Mouse (Mus musculus): ENCODE measurements around the gene Gcgr. TPM values are rescaled to one million over a fixed set of nuclear protein-coding genes. Genes with fewer than 3 reads are reported as not detected.
A peak's percentile ranks its signal among the peaks of the same experiment; 100 is the strongest.

Gcgr gene
- total and polyA plus RNA-seq, 3 experiments, result 0.68 to 2.1 (median 0.73) TPM

GRCm38 (mm10) chr11:120541907-120542306 lies 11.4 kb downstream of the Gcgr start:
- TF ChIP-seq CTCF (IDR thresholded peaks at IDR 0.05) (peak; percentile 73), POLR2A (IDR thresholded peaks at IDR 0.05; ENCODE audit: insufficient read depth, low read depth, low read length) (no peak), EP300 (IDR thresholded peaks at IDR 0.05; ENCODE audit: insufficient read depth, low read depth, low read length) (peak; percentile 91)
- Histone ChIP-seq H3K4me3 (no peak overlapping the region), H3K36me3 (ENCODE audit: control insufficient read depth, insufficient read depth, low read length) (peaks cover 2% of the 10 kb centered on the region; the same call in 1 of the 2 replicates), H3K79me2 (replicated peaks; ENCODE audit: control insufficient read depth, insufficient read depth, low read length) (no peaks in the 10 kb centered on the region), H3K4me1 (ENCODE audit: control insufficient read depth, insufficient read depth, low read length) (peaks cover 18% of the 10 kb centered on the region), H3K27me3 (ENCODE audit: control insufficient read depth, insufficient read depth, low read length) (no peaks in the 10 kb centered on the region), H3K9ac (ENCODE audit: low read depth, low read length) (0 out of 2 replicates have a peak overlapping the region, but pooled peaks have one; percentile 19), H3K27ac (no peak overlapping the region; the same call in 1 of the 2 replicates)
- WGBS, result 29% methylated on average over 4 of the region's 4 CpGs
- DNase-seq, result peak; percentile 63 to 68
- intact Hi-C loops (cut with DNase I), result no loop called here

GRCm38 (mm10) chr11:120542376-120542775 lies 11.9 kb downstream of the Gcgr start:
- no peak for DNase-seq
- H3K36me3 ChIP-seq (ENCODE audit: control insufficient read depth, insufficient read depth, low read length), result peaks cover 2% of the 10 kb centered on the region; the same call in 1 of the 2 replicates
- intact Hi-C loops (cut with DNase I), result no loop called here
- no peak overlapping the region for H3K4me3 ChIP-seq
- H3K9ac ChIP-seq (ENCODE audit: low read depth, low read length), result peak overlapping the region; percentile 19; the same call in 1 of the 2 replicates
- 54% methylated on average over 6 of the region's 6 CpGs for WGBS
- no peaks in the 10 kb centered on the region for H3K27me3 ChIP-seq (ENCODE audit: control insufficient read depth, insufficient read depth, low read length)
- H3K4me1 ChIP-seq (ENCODE audit: control insufficient read depth, insufficient read depth, low read length), result peaks cover 18% of the 10 kb centered on the region
- H3K79me2 ChIP-seq (replicated peaks; ENCODE audit: control insufficient read depth, insufficient read depth, low read length), result no peaks in the 10 kb centered on the region
- H3K27ac ChIP-seq, result no peak overlapping the region; the same call in 1 of the 2 replicates
- TF ChIP-seq CTCF (IDR thresholded peaks at IDR 0.05), result no peak
- TF ChIP-seq EP300 (IDR thresholded peaks at IDR 0.05; ENCODE audit: insufficient read depth, low read depth, low read length), result no peak
- TF ChIP-seq POLR2A (IDR thresholded peaks at IDR 0.05; ENCODE audit: insufficient read depth, low read depth, low read length), result no peak

- Histone ChIP-seq H3K79me2 (replicated peaks; ENCODE audit: control insufficient read depth, insufficient read depth, low read length) (no peaks in the 10 kb centered on the region), H3K36me3 (ENCODE audit: control insufficient read depth, insufficient read depth, low read length) (peaks cover 2% of the 10 kb centered on the region; the same call in 1 of the 2 replicates), H3K27ac (no peak overlapping the region), H3K4me3 (no peak overlapping the region), H3K9ac (ENCODE audit: low read depth, low read length) (no peak overlapping the region), H3K4me1 (ENCODE audit: control insufficient read depth, insufficient read depth, low read length) (peaks cover 13% of the 10 kb centered on the region), H3K27me3 (ENCODE audit: control insufficient read depth, insufficient read depth, low read length) (no peaks in the 10 kb centered on the region)
- no peak for TF ChIP-seq POLR2A (IDR thresholded peaks at IDR 0.05; ENCODE audit: insufficient read depth, low read depth, low read length)
- TF ChIP-seq EP300 (IDR thresholded peaks at IDR 0.05; ENCODE audit: insufficient read depth, low read depth, low read length), result no peak
- no peak for TF ChIP-seq CTCF (IDR thresholded peaks at IDR 0.05)
- intact Hi-C loops (cut with DNase I), result loop anchor here (5.0 kb wide), 1 partner anchor 36 kb away; the partner anchor contains the start of gene Arhgdia
- DNase-seq, result no peak
- WGBS, result 92% methylated on average over 3 of the region's 3 CpGs
These were observed 15.5 kb downstream of the Gcgr start for GRCm38 (mm10) chr11:120545964-120546363.

GRCm38 (mm10) chr11:120547469-120547868 lies 17.0 kb downstream of the Gcgr start:
- no peak overlapping the region for H3K4me3 ChIP-seq
- no peak overlapping the region for H3K27ac ChIP-seq
- DNase-seq, result no peak
- intact Hi-C loops (cut with DNase I), result loop anchor here (5.0 kb wide), 1 partner anchor 35 kb away; the partner anchor contains the start of gene Arhgdia
- 41% methylated on average over 2 of the region's 2 CpGs for WGBS
- peak; percentile 25; the same call in 1 of the 2 replicates for TF ChIP-seq CTCF (IDR thresholded peaks at IDR 0.05)
- no peak for TF ChIP-seq POLR2A (IDR thresholded peaks at IDR 0.05; ENCODE audit: insufficient read depth, low read depth, low read length)
- H3K79me2 ChIP-seq (replicated peaks; ENCODE audit: control insufficient read depth, insufficient read depth, low read length), result no peaks in the 10 kb centered on the region
- no peak overlapping the region for H3K9ac ChIP-seq (ENCODE audit: low read depth, low read length)
- peaks cover 2% of the 10 kb centered on the region; the same call in 1 of the 2 replicates for H3K36me3 ChIP-seq (ENCODE audit: control insufficient read depth, insufficient read depth, low read length)
- peaks cover 10% of the 10 kb centered on the region for H3K4me1 ChIP-seq (ENCODE audit: control insufficient read depth, insufficient read depth, low read length)
- H3K27me3 ChIP-seq (ENCODE audit: control insufficient read depth, insufficient read depth, low read length), result no peaks in the 10 kb centered on the region

- Histone ChIP-seq H3K9ac (ENCODE audit: low read depth, low read length) (peak overlapping the region; percentile 95; the same call in 1 of the 2 replicates), H3K27ac (peak overlapping the region; percentile 93; the same call in 1 of the 2 replicates), H3K4me3 (peak overlapping the region; percentile 96; the same call in 1 of the 2 replicates), H3K27me3 (ENCODE audit: control insufficient read depth, insufficient read depth, low read length) (no peaks in the 10 kb centered on the region), H3K4me1 (ENCODE audit: control insufficient read depth, insufficient read depth, low read length) (peaks cover 8% of the 10 kb centered on the region), H3K79me2 (replicated peaks; ENCODE audit: control insufficient read depth, insufficient read depth, low read length) (no peaks in the 10 kb centered on the region), H3K36me3 (ENCODE audit: control insufficient read depth, insufficient read depth, low read length) (no peaks in the 10 kb centered on the region)
- no peak for TF ChIP-seq CTCF (IDR thresholded peaks at IDR 0.05)
- TF ChIP-seq POLR2A (IDR thresholded peaks at IDR 0.05; ENCODE audit: insufficient read depth, low read depth, low read length), result 0 out of 2 replicates have a peak, but pooled peaks have one; percentile 11
- no peak for TF ChIP-seq EP300 (IDR thresholded peaks at IDR 0.05; ENCODE audit: insufficient read depth, low read depth, low read length)
- WGBS, result 55% methylated on average over 3 of the region's 3 CpGs
- no peak for DNase-seq
- intact Hi-C loops (cut with DNase I), result loop anchor here (2.0 to 5.0 kb wide), 3 partner anchors 23 to 34 kb away; partner anchors contain the start of gene Arhgdia
These were observed 17.7 kb downstream of the Gcgr start for GRCm38 (mm10) chr11:120548214-120548613.

GRCm38 (mm10) chr11:120548786-120549167 lies 18.3 kb downstream of the Gcgr start:
- intact Hi-C loops (cut with DNase I), result loop anchor here (2.0 to 5.0 kb wide), 3 partner anchors 22 to 34 kb away; partner anchors contain the start of gene Arhgdia
- no peak for DNase-seq

More at GRCm38 (mm10) chr11:120548786-120549167, 18.3 kb downstream of the Gcgr start:
- Histone ChIP-seq H3K27ac (peak overlapping the region; percentile 93), H3K79me2 (replicated peaks; ENCODE audit: control insufficient read depth, insufficient read depth, low read length) (no peaks in the 10 kb centered on the region), H3K27me3 (ENCODE audit: control insufficient read depth, insufficient read depth, low read length) (no peaks in the 10 kb centered on the region), H3K4me1 (ENCODE audit: control insufficient read depth, insufficient read depth, low read length) (peaks cover 8% of the 10 kb centered on the region), H3K9ac (ENCODE audit: low read depth, low read length) (peak overlapping the region; percentile 95), H3K36me3 (ENCODE audit: control insufficient read depth, insufficient read depth, low read length) (no peaks in the 10 kb centered on the region), H3K4me3 (peak overlapping the region; percentile 96)
- TF ChIP-seq POLR2A (IDR thresholded peaks at IDR 0.05; ENCODE audit: insufficient read depth, low read depth, low read length) (no peak), EP300 (IDR thresholded peaks at IDR 0.05; ENCODE audit: insufficient read depth, low read depth, low read length) (no peak), CTCF (IDR thresholded peaks at IDR 0.05) (no peak)
- WGBS, result 2% methylated on average over 7 of the region's 7 CpGs

All from heart, adult 2 months (tissue).